Mouse (Mus musculus) spleen, postnatal 4 days (tissue): ENCODE results near the gene Gemin5.
"Not testable (repeated sequence)": the region's sequence is repeated elsewhere in the genome, so short reads cannot be mapped to it uniquely, and the experiment has no call there.

Experiments
- DNase-seq, 2 experiments: peaks; one replicate each; pipeline ENCODE4 v3.0.0; 2022; ENCODE audit warnings: low spot score in 2 of 2

The Gemin5 gene

GRCm38 (mm10) chr11:58116560-58116959, 51.8 kb downstream of the Gemin5 start:
- no peak for DNase-seq

- no peak for DNase-seq
These were observed 60.5 kb downstream of the Gemin5 start for GRCm38 (mm10) chr11:58107664-58108337.

GRCm38 (mm10) chr11:58107009-58107408, 61.3 kb downstream of the Gemin5 start:
- DNase-seq, result no peak

- DNase-seq, result peak in 1 of 2 experiments; percentile 57
These were observed 64.0 kb downstream of the Gemin5 start for GRCm38 (mm10) chr11:58104351-58104791.

- DNase-seq, result peak; percentile 99
These were observed 64.5 kb downstream of the Gemin5 start, which contains the start of gene Cnot8 for GRCm38 (mm10) chr11:58103697-58104306. Cnot8 (plus strand) TSS chr11:58104153.

DNA sequence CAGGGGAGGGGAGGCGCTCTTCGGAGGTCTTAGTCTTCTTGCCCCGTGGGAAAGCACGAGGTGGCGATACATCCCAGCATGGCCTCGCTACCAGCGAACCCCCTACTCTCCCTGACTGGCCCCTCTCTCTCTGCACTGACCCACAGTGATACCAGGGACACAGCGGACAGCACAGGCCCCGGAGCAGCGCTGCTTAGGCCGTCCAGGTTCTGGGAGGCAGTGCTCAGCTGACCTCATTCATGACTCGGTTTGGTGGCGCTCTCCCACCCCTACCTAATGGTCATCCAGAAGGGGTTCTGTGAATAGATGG, 65.0 kb downstream of the Gemin5 start:
- DNase-seq, result peak; percentile 22 to 72

DNA sequence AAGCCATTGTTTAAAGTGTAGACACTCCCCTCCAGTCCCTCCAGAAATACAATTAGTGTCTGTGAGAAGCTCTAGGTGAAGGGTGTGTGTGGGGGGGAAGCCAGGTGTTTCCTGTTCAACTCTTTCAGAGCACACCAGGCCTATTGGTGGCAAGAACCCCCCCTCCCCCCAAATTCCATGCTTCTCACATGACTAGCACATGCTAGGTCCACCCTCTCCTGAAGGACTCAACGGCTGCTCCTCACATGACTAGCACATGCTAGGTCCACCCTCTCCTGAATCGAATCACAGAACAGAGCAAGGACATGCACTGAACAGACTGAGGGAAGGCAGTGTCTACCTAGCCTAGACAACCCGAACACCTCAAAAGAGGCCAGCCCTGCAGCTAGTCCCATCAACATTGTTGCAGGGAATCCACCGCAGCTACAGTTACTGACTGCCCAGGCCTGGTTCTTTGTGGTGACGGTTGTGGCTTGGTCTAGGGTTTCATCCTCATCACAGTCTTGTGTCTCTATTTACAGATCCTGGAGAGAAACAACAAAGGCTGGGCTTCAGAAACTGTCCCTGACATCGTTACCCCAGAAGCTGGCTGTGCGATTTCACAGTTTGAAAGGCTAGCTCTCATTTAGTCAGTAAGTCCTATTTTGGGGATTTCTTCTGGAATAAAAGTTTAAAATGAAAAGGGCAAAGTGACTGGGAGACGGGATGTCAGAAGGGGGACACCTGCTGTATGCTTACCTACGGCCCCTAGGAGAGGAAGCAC, 65.6 kb downstream of the Gemin5 start:
- no peak for DNase-seq

DNA sequence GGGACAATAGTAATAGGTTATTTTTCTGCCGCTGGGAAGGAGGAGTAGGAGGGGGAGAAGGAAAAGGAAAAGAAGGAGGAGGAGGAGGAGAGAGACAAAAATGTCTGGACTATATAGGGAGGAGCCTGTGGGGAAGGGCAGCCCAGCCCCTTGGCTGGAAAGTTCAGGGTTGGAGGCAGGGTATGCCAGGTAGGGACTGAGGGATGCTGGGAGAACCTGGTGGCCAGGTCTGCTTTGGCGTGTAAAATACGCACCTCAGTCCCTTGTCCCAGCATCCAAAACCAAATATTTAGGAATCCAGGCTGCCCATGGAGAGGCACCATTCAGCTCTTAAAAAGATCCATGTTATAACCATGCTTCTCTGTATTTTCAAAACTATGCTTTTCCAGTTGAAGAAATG, 66.2 kb downstream of the Gemin5 start:
- DNase-seq, result no peak

DNA sequence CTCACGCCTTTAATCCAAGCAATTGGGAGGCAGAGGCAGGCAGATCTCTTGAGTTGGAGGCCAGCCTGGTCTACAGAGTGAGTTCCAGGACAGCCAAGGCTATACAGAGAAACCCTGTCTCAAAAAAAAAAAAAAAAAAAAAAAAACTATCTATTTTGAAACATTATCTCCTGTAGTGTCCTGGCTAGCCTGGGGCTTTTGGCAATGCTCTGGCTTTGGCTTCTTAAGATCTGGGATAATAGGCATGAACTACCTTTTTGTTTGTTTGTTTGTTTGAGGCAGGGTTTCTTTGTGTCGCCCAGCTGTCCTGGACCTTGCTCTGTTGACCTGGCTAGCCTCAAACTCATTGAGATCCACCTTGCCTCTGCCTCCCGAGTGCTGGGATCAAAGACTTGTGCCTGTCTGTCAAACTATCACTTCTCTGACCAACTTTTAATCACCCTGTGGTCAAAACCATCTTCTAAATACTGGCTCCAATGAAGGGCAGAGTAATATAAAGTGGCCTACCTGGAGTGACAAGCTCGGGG, 67.1 kb downstream of the Gemin5 start:
- DNase-seq, result no peak

DNA sequence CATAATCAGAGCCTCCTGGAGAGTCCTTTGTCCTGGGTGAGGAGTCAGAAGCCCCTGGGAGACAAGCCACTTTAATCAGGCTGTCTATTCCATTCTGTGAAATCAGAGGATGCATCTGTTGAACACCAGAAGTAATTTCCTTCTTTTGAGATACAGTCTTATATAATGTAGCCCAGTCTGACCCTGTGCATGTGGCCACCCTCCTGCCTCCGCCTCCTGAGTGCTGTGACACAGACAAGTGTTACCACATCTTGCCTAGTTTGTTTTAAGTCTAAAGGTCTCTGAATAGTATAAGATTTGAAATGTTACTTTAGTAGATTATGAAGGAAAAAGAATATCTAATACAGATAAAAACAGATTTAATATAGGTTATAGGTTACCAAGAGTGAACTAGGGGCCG, 68.3 kb downstream of the Gemin5 start:
- no peak for DNase-seq

DNA sequence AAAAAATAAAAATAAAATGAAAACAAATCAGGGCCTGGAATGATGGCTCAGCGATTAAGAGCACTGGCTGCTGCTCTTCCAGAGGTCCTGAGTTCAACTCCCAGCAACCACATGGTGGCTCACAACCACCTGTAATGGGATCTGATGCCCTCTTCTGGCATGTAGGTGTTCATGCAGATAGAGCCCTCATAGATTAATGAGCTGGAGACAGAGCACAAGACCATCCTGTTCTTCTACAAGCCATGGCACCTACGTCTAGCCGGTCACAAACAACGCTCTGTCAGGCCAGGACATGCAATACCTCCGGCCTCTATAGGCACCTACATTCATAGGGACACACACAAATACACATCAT, 70.0 kb downstream of the Gemin5 start:
- not testable (repeated sequence) for DNase-seq

DNA sequence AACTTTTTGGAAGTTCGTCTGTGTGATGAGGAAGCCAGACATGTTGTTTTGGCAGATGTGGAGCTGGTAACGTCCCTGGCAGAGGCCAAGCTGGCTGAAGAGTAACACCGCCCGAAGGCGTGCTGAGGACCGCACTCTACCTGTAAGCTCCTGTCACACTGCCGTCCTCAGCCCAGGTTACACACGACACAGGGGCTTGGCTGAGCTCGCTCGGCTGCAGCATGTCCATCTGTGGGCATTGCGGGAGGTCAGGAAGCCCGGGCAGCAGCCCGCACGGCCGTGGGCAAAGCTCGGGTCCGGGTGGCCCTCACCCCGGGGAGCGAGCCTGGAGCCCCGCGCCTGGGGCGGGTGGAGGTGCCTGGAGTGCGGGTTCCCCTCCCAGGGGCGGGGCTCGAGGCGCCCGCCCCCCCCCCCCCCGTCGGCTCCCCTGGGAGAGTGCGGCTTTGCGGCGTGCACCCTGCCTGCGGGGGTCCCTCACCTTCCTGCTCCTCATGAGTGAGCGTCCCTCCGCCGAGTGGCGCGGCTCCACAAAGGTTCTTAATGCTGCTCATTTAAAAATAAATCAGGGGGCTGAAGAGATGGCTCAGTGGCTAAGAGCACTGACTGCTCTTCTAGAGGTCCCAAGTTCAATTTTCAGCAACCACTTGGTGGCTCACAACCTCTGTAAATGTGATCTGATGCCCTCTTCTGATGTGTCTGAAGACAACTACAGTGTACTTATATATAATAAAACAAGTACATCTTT, 70.5 kb downstream of the Gemin5 start:
- no peak for DNase-seq

DNA sequence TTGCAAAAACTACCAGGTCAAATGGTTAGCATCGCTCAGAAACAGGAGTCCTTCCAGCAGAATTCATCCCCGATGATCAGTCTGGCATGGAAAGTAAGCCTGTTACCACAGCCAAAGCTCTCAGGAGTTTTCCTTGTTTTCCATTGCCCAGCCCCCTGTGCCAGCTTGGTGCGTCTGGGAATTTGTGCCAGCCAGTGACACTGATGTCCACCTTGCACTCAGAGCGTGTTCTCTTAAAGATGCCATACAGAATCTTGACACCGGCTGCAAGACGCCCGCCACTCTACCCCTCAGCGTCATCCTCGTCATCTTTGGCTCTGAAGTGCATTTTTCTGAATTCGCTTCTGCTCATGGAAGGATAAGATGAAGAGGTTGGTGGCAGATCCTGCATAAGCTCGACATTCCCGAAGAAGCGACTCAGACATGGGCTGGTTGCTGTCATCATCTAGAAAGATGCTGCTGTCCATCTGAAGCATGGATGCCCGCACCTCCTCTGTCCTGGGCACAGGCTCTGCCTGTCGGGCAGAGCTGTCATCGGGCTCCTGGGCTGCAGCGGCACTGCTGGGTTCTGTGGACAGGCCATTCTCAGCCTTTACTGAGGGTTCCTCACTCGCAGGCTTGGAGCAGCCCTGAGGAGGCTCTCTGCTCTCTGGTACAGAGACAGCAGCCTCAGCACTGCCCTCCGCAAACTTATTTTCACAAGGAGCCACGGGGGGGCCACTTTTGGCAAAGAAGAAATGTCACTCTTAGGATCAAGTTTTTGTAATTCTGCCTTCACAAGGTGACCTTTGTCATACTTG, 71.3 kb downstream of the Gemin5 start:
- DNase-seq, result no peak

DNA sequence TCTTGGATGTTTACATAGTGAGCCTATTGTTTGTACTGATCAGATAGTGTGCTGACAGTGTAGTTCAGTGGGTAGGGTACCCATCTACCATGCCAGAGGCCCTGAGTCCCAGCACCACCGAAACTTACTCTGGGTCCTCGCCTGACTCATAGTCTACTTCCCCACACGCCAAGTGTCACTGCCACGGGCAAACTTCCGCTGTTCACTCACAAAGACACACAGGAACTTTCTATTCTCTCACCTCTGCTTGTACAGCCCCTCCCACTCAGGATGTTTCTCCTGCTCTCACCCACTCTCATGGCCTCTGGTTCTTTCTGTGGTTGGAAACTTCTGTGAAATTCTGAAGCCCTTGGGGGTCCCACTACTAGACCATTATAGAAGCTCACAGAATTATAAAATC, 72.2 kb downstream of the Gemin5 start:
- DNase-seq, result no peak

DNA sequence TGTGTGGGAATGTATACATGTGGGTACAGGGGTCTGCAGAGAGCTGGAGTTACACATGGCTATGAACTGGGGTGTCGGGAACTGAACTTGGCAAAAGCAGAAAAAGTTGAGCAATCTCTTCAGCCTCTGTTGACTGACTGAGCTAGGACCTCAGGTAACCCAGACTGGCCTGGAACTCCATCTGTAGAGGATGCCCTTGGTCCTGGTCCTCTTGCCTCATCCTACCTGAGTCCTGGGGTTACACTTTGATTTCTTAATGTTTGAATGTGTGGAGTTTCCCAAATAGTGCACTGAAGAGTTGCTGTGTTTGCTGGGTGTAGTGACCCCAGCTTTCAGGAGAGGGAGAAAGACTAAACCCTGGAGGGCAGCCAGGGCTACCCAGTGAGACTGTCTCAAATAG, 72.8 kb downstream of the Gemin5 start:
- no peak for DNase-seq

- no peak for DNase-seq
These were observed 73.6 kb downstream of the Gemin5 start for GRCm38 (mm10) chr11:58094766-58095165.

- no peak for DNase-seq
These were observed 75.3 kb downstream of the Gemin5 start, which contains the start of gene Gm12248 for GRCm38 (mm10) chr11:58093021-58093528. Gm12248 (minus strand) TSS chr11:58093134.

DNA sequence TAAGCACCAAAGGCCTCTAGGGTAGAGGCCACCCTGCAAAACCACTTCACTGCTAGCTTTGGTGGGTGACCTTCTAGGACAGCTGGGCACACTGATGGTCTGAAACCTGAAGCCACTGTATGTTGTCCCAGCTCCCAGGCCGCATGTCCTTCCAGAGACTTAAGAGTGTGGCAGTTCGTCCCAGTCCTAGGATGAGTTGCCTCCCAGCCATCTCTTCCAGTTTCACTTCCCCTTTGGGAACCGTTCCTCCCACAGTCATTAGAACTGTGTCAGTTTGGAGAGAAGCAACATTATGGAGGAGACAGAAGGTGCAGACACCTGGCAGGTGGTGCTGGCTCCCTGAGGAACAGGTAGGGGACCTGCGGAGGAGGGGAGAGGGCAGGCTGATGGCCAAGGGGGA, 75.8 kb downstream of the Gemin5 start:
- no peak for DNase-seq

DNA sequence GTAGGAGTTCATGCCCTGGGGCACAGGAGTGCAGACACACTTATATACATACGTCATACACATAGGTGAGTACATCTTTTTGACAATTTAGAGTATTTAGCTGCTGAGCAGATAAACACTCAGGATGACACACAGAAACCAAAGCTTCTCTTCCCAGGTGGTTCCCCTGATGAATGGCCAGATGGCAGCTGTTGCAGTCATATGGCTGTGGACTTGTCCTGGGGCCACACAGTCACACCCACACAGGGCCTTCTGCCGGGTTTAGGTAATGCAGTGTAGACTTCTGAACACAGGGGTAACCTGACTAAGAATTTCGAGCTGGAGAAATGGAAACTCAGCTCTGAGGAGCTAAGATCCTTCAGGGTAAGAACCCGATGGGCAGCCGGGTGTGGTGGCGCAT, 86.6 kb downstream of the Gemin5 start:
- DNase-seq, result no peak

GRCm38 (mm10) chr11:58077270-58077669, 91.1 kb downstream of the Gemin5 start:
- DNase-seq, result no peak

- no peak for DNase-seq
These were observed 95.4 kb downstream of the Gemin5 start for GRCm38 (mm10) chr11:58072978-58073377.
